Mouse (Mus musculus): Measurements from ENCODE around the gene Dusp14. TPM values are rescaled to one million over a fixed set of nuclear protein-coding genes. Genes with fewer than 3 reads are reported as not detected.

Dusp14 gene
- polyA plus RNA-seq (2017; shearing (Covaris generic)): 10 to 100 TPM; 16.6 to 20.9 (median 20.7) TPM

- ATAC-seq: no peak
Measured at GRCm38 (mm10) chr11:84069034-84069370, at the start of gene Dusp14. Gene Dusp14 (minus strand): TSS chr11:84069261.

- no peak for ATAC-seq
Measured at GRCm38 (mm10) chr11:84117431-84117830, 48.4 kb upstream of the Dusp14 start.

GRCm38 (mm10) chr11:84116221-84116620, 47.2 kb upstream of the Dusp14 start:
- ATAC-seq: no peak

GRCm38 (mm10) chr11:84115646-84116045, 46.6 kb upstream of the Dusp14 start:
- ATAC-seq: no peak

- no peak for ATAC-seq
Measured at GRCm38 (mm10) chr11:84113623-84114022, 44.6 kb upstream of the Dusp14 start.

GRCm38 (mm10) chr11:84107137-84107536, 38.1 kb upstream of the Dusp14 start:
- ATAC-seq: no peak

- ATAC-seq: no peak
Measured at GRCm38 (mm10) chr11:84104036-84104435, 35.0 kb upstream of the Dusp14 start.

GRCm38 (mm10) chr11:84101182-84101581, 32.1 kb upstream of the Dusp14 start:
- ATAC-seq: no peak

- no peak for ATAC-seq
Measured at GRCm38 (mm10) chr11:84097251-84097998, 28.4 kb upstream of the Dusp14 start.

- no peak for ATAC-seq
Measured at GRCm38 (mm10) chr11:84095084-84095483, 26.0 kb upstream of the Dusp14 start.

- no peak for ATAC-seq
Measured at GRCm38 (mm10) chr11:84090572-84090971, 21.5 kb upstream of the Dusp14 start.

GRCm38 (mm10) chr11:84081901-84082300, 12.8 kb upstream of the Dusp14 start:
- ATAC-seq: no peak

- no peak for ATAC-seq
Measured at GRCm38 (mm10) chr11:84080327-84080726, 11.3 kb upstream of the Dusp14 start.

GRCm38 (mm10) chr11:84079887-84080286, 10.8 kb upstream of the Dusp14 start:
- ATAC-seq: no peak

GRCm38 (mm10) chr11:84079361-84079760, 10.3 kb upstream of the Dusp14 start:
- no peak for ATAC-seq

- no peak for ATAC-seq
Measured at GRCm38 (mm10) chr11:84078601-84079000, 9.5 kb upstream of the Dusp14 start.

GRCm38 (mm10) chr11:84077008-84077407, 7.9 kb upstream of the Dusp14 start:
- no peak for ATAC-seq

GRCm38 (mm10) chr11:84073816-84074764, 5.0 kb upstream of the Dusp14 start:
- no peak for ATAC-seq

- ATAC-seq: peak; percentile 78
Measured at GRCm38 (mm10) chr11:84072904-84073651, 4.0 kb upstream of the Dusp14 start.

- ATAC-seq: peak; percentile 44
Measured at GRCm38 (mm10) chr11:84068191-84069033, 649 bp downstream of the Dusp14 start.

- ATAC-seq: peak; percentile 57
Measured at GRCm38 (mm10) chr11:84067720-84068190, 1.3 kb downstream of the Dusp14 start.

All from inflammation-experienced regulatory T-cells, adult 6 months (primary cell).